In genomic region chr13:23423286-23424051, GRCm38 (mm10) we compare ENCODE assay signal across 8 mouse cellular contexts. TPM values are rescaled to one million over a fixed set of nuclear protein-coding genes. Genes with fewer than 3 reads are reported as not detected.
DNase-seq lines count a peak whose midpoint lies in the region; ATAC-seq and TF ChIP-seq lines count a peak whose summit lies in the region.

Gene Abt1 (minus strand): TSS chr13:23423866.

- peaks cover 44% of the 10 kb centered on the region for H3K36me3 ChIP-seq in E14TG2a.4 (ENCODE audit: insufficient read depth, low read length)
- peaks cover 36% of the 10 kb centered on the region for H3K36me3 ChIP-seq in forebrain, embryonic 12.5 days (replicated peaks)
- H3K36me3 ChIP-seq in heart, postnatal 0 days (replicated peaks; ENCODE audit: control insufficient read depth, insufficient read depth, low read length) = peaks cover 34% of the 10 kb centered on the region
- H3K36me3 ChIP-seq in liver, postnatal 0 days (replicated peaks; ENCODE audit: insufficient read depth, low read length) = 0 out of 2 replicates have a peak, but pooled peaks cover 4% of the 10 kb centered on the region
- H3K36me3 ChIP-seq in neural tube, embryonic 13.5 days = peaks cover 37% of the 10 kb centered on the region

- WGBS in forebrain, embryonic 12.5 days = under 1% methylated on average over 48 of the region's 48 CpGs
- WGBS in heart, postnatal 0 days = 0% methylated on average over 48 of the region's 48 CpGs
- WGBS in liver, postnatal 0 days (ENCODE audit: insufficient replicate concordance) = under 1% methylated on average over 48 of the region's 48 CpGs
- under 1% methylated on average over 48 of the region's 48 CpGs for WGBS in neural tube, embryonic 13.5 days

- H3K9ac ChIP-seq in forebrain, embryonic 12.5 days = peak within 1 kb of the TSS; percentile 79
- peak within 1 kb of the TSS; percentile 86 for H3K9ac ChIP-seq in heart, postnatal 0 days (replicated peaks; ENCODE audit: low read depth, low read length)
- H3K9ac ChIP-seq in liver, postnatal 0 days (replicated peaks) = peak within 1 kb of the TSS; percentile 89
- H3K9ac ChIP-seq in neural tube, embryonic 13.5 days = peak within 1 kb of the TSS; percentile 83

- peak; percentile 94 for DNase-seq in c-Kit-positive CD71-positive TER-119-negative erythroid progenitor cells, embryonic 14.5 days (ENCODE audit: low read depth)
- DNase-seq in heart, postnatal 0 days (ENCODE audit: low spot score) = peak; percentile 88
- peak; percentile 94 to 97 for DNase-seq in kidney, postnatal 36 days
- DNase-seq in liver, postnatal 0 days = peak; percentile 95
- DNase-seq in telencephalon, adult 2 months (ENCODE audit: low read depth, low spot score) = peak; percentile 94

- TF ChIP-seq CTCF in E14TG2a.4 (conservative IDR thresholded peaks at IDR 0.05; ENCODE audit: low read length) = no peak
- TF ChIP-seq CTCF in heart, postnatal 0 days (IDR thresholded peaks at IDR 0.05; ENCODE audit: low read depth) = no peak
- no peak for TF ChIP-seq CTCF in liver, postnatal 0 days (IDR thresholded peaks at IDR 0.05; ENCODE audit: low read depth)

- H3K4me1 ChIP-seq in E14TG2a.4 (replicated peaks; ENCODE audit: low read depth, low read length) = peaks cover 60% of the 10 kb centered on the region
- H3K4me1 ChIP-seq in forebrain, embryonic 12.5 days = peaks cover 19% of the 10 kb centered on the region
- peaks cover 7% of the 10 kb centered on the region; the same call in 1 of the 2 replicates for H3K4me1 ChIP-seq in heart, postnatal 0 days (ENCODE audit: control insufficient read depth, insufficient read depth)
- H3K4me1 ChIP-seq in liver, postnatal 0 days (ENCODE audit: insufficient read depth) = 0 out of 2 replicates have a peak, but pooled peaks cover 6% of the 10 kb centered on the region
- peaks cover 21% of the 10 kb centered on the region for H3K4me1 ChIP-seq in neural tube, embryonic 13.5 days (replicated peaks)

- peak within 1 kb of the TSS; percentile 91 for H3K4me2 ChIP-seq in forebrain, embryonic 12.5 days
- peak within 1 kb of the TSS; percentile 86 for H3K4me2 ChIP-seq in heart, postnatal 0 days (ENCODE audit: low read depth, low read length)
- H3K4me2 ChIP-seq in liver, postnatal 0 days (ENCODE audit: low read depth, low read length) = peak within 1 kb of the TSS; percentile 95
- H3K4me2 ChIP-seq in neural tube, embryonic 13.5 days = peak within 1 kb of the TSS; percentile 94

- TF ChIP-seq EP300 in heart, postnatal 0 days (IDR thresholded peaks at IDR 0.05; ENCODE audit: low read depth) = no peak
- TF ChIP-seq EP300 in liver, postnatal 0 days (IDR thresholded peaks at IDR 0.05; ENCODE audit: low read depth) = no peak; the same call in 1 of the 2 replicates

- peak within 1 kb of the TSS; percentile 80 for H3K27ac ChIP-seq in forebrain, embryonic 12.5 days
- peak within 1 kb of the TSS; percentile 68 for H3K27ac ChIP-seq in heart, postnatal 0 days (ENCODE audit: low read depth)
- peak within 1 kb of the TSS; percentile 66 for H3K27ac ChIP-seq in liver, postnatal 0 days (ENCODE audit: low read depth)
- peak within 1 kb of the TSS; percentile 78 for H3K27ac ChIP-seq in neural tube, embryonic 13.5 days (replicated peaks)

- peak; percentile 91 for ATAC-seq in forebrain, embryonic 12.5 days (ENCODE audit: low FRiP score)
- ATAC-seq in heart, postnatal 0 days (ENCODE audit: insufficient read depth, low read depth) = peak; percentile 87
- ATAC-seq in liver, postnatal 0 days = peak; percentile 82
- peak; percentile 90 for ATAC-seq in neural tube, embryonic 13.5 days (ENCODE audit: low read depth)

- no peaks in the 10 kb centered on the region for H3K27me3 ChIP-seq in E14TG2a.4 (ENCODE audit: insufficient read depth, low read length)
- no peaks in the 10 kb centered on the region for H3K27me3 ChIP-seq in forebrain, embryonic 12.5 days
- no peaks in the 10 kb centered on the region for H3K27me3 ChIP-seq in heart, postnatal 0 days (ENCODE audit: control insufficient read depth, insufficient read depth, low read length)
- no peaks in the 10 kb centered on the region for H3K27me3 ChIP-seq in liver, postnatal 0 days (ENCODE audit: insufficient read depth, low read length)
- H3K27me3 ChIP-seq in neural tube, embryonic 13.5 days = no peaks in the 10 kb centered on the region

- no peaks in the 10 kb centered on the region for H3K9me3 ChIP-seq in E14TG2a.4 (ENCODE audit: low read length)
- no peaks in the 10 kb centered on the region for H3K9me3 ChIP-seq in forebrain, embryonic 12.5 days
- no peaks in the 10 kb centered on the region for H3K9me3 ChIP-seq in heart, postnatal 0 days (replicated peaks; ENCODE audit: control insufficient read depth, low read length)
- no peaks in the 10 kb centered on the region for H3K9me3 ChIP-seq in liver, postnatal 0 days (ENCODE audit: low read length)
- no peaks in the 10 kb centered on the region for H3K9me3 ChIP-seq in neural tube, embryonic 13.5 days

- peak within 1 kb of the TSS; percentile 100 for H3K4me3 ChIP-seq in E14TG2a.4 (replicated peaks; ENCODE audit: low read length)
- peak within 1 kb of the TSS; percentile 86 for H3K4me3 ChIP-seq in forebrain, embryonic 12.5 days (replicated peaks)
- peak within 1 kb of the TSS; percentile 80 for H3K4me3 ChIP-seq in heart, postnatal 0 days (ENCODE audit: low read depth, low read length)
- peak within 1 kb of the TSS; percentile 96 for H3K4me3 ChIP-seq in liver, postnatal 0 days (ENCODE audit: low read depth, low read length)
- H3K4me3 ChIP-seq in neural tube, embryonic 13.5 days = peak within 1 kb of the TSS; percentile 79

RNA-seq across cellular contexts. Expression of gene Abt1, which starts in this region (rescaled TPM):
- polyA plus RNA-seq in forebrain, embryonic 12.5 days (2016; fragmentation: Nextera tagmentation; extraction: Ambion mirVana) = 13.0 and 13.2 TPM in 2 replicates
- 6.7 and 7.4 TPM in 2 replicates for total RNA-seq in heart, postnatal 0 days (2014; rRNA removed; ENCODE audit: low replicate concordance)
- polyA plus RNA-seq in heart, postnatal 0 days (2015; fragmentation: Nextera tagmentation; extraction: Ambion mirVana) = 6.8 and 7.2 TPM in 2 replicates
- polyA plus RNA-seq in liver, postnatal 0 days (2015; fragmentation: Nextera tagmentation; extraction: Ambion mirVana) = 4.3 and 4.8 TPM in 2 replicates
- polyA plus RNA-seq in neural tube, embryonic 13.5 days (2015; fragmentation: Nextera tagmentation; extraction: Ambion mirVana) = 9.5 and 10.3 TPM in 2 replicates

Comparison
In these comparisons a context has a peak if more than half of its experiments do, and no peak if none do; other contexts are left out.
1. Peak in every context shown above with its lines: DNase-seq, ATAC-seq, H3K4me3 ChIP-seq and H3K27ac ChIP-seq.